Mouse (Mus musculus) MEL (cell line): Measurements from ENCODE around the gene Slc35d1. TPM values are rescaled to one million over a fixed set of nuclear protein-coding genes. Genes with fewer than 3 reads are reported as not detected.

Experiments used
- DNase-seq: peaks from one replicate; pipeline ENCODE4 v3.0.0; 2011; ENCODE audit warnings: low read depth, low spot score
- H3K27ac ChIP-seq: 2 replicates; pipeline ENCODE4 v1.5.1; 2012; ENCODE audit warnings: low read depth, mild to moderate bottlenecking, control low read depth, low read length, moderate library complexity; ENCODE audit not compliant: control insufficient read depth
- H3K27me3 ChIP-seq, 2 experiments: fragments of 150-350 bp in 1 of 2; sonication (generic) in 1 of 2; 2 replicates each; pipeline ENCODE4 v1.6.1; 2012; ENCODE audit warnings: low read length in 2 of 2, mild to moderate bottlenecking in 2 of 2, improper control_type of control experiment in 1 of 2, moderate library complexity in 1 of 2; ENCODE audit not compliant: insufficient read depth in 2 of 2, control insufficient read depth in 1 of 2
- H3K36me3 ChIP-seq, 2 experiments: 2 replicates each; pipeline ENCODE4 v1.6.1; 2012 to 2014; ENCODE audit warnings: low read length in 2 of 2, improper control_type of control experiment in 1 of 2, inconsistent platforms in 1 of 2, mild to moderate bottlenecking in 1 of 2; ENCODE audit not compliant: insufficient read depth in 2 of 2, control insufficient read depth in 1 of 2
- H3K4me1 ChIP-seq, 2 experiments: fragments of 150-350 bp in 1 of 2; sonication (generic) in 1 of 2; 2 replicates each; pipeline ENCODE4 v1.6.1; 2012; ENCODE audit warnings: low read length in 2 of 2, improper control_type of control experiment in 1 of 2, mild to moderate bottlenecking in 1 of 2; ENCODE audit not compliant: insufficient read depth in 2 of 2, control insufficient read depth in 1 of 2
- H3K4me3 ChIP-seq, 2 experiments: fragments of 150-350 bp in 1 of 2; sonication (generic) in 1 of 2; 2 replicates each; pipeline ENCODE4 v1.5.1; 2012; ENCODE audit warnings: low read depth in 2 of 2, low read length in 2 of 2, mild to moderate bottlenecking in 2 of 2, moderate library complexity in 2 of 2, control low read depth in 1 of 2, improper control_type of control experiment in 1 of 2; ENCODE audit not compliant: control insufficient read depth in 1 of 2, insufficient read depth in 1 of 2
- H3K79me2 ChIP-seq: 2 replicates; pipeline ENCODE4 v1.6.1; 2012; ENCODE audit warnings: mild to moderate bottlenecking, low read length, moderate library complexity; ENCODE audit not compliant: control insufficient read depth, poor library complexity, insufficient read depth
- H3K9ac ChIP-seq: 2 replicates; pipeline ENCODE4 v1.6.1; 2012; ENCODE audit warnings: low read depth, mild to moderate bottlenecking, control low read depth, low read length, moderate library complexity; ENCODE audit not compliant: control insufficient read depth, poor library complexity, severe bottlenecking
- H3K9me3 ChIP-seq: fragments of 150-350 bp; sonication (generic); replicated peaks from 2 replicates; pipeline ENCODE4 v1.6.1; 2012; ENCODE audit warnings: mild to moderate bottlenecking, low read length, improper control_type of control experiment, moderate library complexity; ENCODE audit not compliant: insufficient read depth
- BHLHE40 ChIP-seq: IDR thresholded peaks from 2 replicates; pipeline ENCODE4 v1.6.1; 2012; ENCODE audit warnings: low read depth, mild to moderate bottlenecking, inconsistent platforms, low read length, improper control_type of control experiment, borderline replicate concordance
- CHD1 ChIP-seq: IDR thresholded peaks from 2 replicates; pipeline ENCODE4 v1.6.1; 2012; ENCODE audit warnings: low read depth, mild to moderate bottlenecking, inconsistent platforms, low read length, improper control_type of control experiment
- CHD2 ChIP-seq: IDR thresholded peaks from 2 replicates; pipeline ENCODE4 v1.6.1; 2011; ENCODE audit warnings: low read length, improper control_type of control experiment
- CTCF ChIP-seq, 3 experiments: IDR thresholded peaks in 2 of 3; conservative IDR thresholded peaks in 1 of 3; 2 replicates each; pipeline ENCODE4 v1.5.1; 2011 to 2012; ENCODE audit warnings: low read length in 3 of 3, low read depth in 2 of 3, mild to moderate bottlenecking in 2 of 3, improper control_type of control experiment in 1 of 3, inconsistent platforms in 1 of 3, mixed read lengths in 1 of 3, moderate library complexity in 1 of 3; ENCODE audit not compliant: control insufficient read depth in 1 of 3, insufficient read depth in 1 of 3, poor library complexity in 1 of 3, severe bottlenecking in 1 of 3
- E2F4 ChIP-seq: IDR thresholded peaks from 2 replicates; pipeline ENCODE4 v1.6.1; 2011; ENCODE audit warnings: low read depth, low read length, improper control_type of control experiment, borderline replicate concordance
- ELF1 ChIP-seq: IDR thresholded peaks from 2 replicates; pipeline ENCODE4 v1.6.1; 2014; ENCODE audit warnings: low read depth, mild to moderate bottlenecking, inconsistent platforms, low read length, improper control_type of control experiment, moderate library complexity
- EP300 ChIP-seq, 2 experiments: IDR thresholded peaks; 2 replicates each; pipeline ENCODE4 v1.6.1; 2011; ENCODE audit warnings: improper control_type of control experiment in 2 of 2, low read length in 2 of 2, low read depth in 1 of 2, mild to moderate bottlenecking in 1 of 2
- ETS1 ChIP-seq: IDR thresholded peaks from 2 replicates; pipeline ENCODE4 v1.6.1; 2012; ENCODE audit warnings: low read depth, mild to moderate bottlenecking, inconsistent platforms, low read length, improper control_type of control experiment, moderate library complexity
- GABPA ChIP-seq: IDR thresholded peaks from 2 replicates; pipeline ENCODE4 v1.6.1; 2012; ENCODE audit warnings: low read depth, mild to moderate bottlenecking, inconsistent platforms, low read length, improper control_type of control experiment, moderate library complexity
- HCFC1 ChIP-seq: IDR thresholded peaks from 2 replicates; pipeline ENCODE4 v1.6.1; 2012; ENCODE audit warnings: low read depth, mild to moderate bottlenecking, inconsistent platforms, low read length, improper control_type of control experiment, moderate library complexity
- JUND ChIP-seq: IDR thresholded peaks from 2 replicates; pipeline ENCODE4 v1.6.1; 2011; ENCODE audit warnings: low read depth, mild to moderate bottlenecking, improper control_type of control experiment, low read length
- KAT2A ChIP-seq: conservative IDR thresholded peaks from 2 replicates; pipeline ENCODE4 v1.6.1; 2012; ENCODE audit warnings: low read depth, low read length, improper control_type of control experiment, inconsistent platforms
- MEF2A ChIP-seq: IDR thresholded peaks from 2 replicates; pipeline ENCODE4 v1.6.1; 2014; ENCODE audit warnings: low read depth, mild to moderate bottlenecking, inconsistent platforms, low read length, improper control_type of control experiment; ENCODE audit not compliant: poor library complexity, insufficient replicate concordance, severe bottlenecking; ENCODE audit errors: extremely low read depth
- MXI1 ChIP-seq: IDR thresholded peaks from 2 replicates; pipeline ENCODE4 v1.6.1; 2011; ENCODE audit warnings: mild to moderate bottlenecking, low read depth, low read length, improper control_type of control experiment
- MYB ChIP-seq: IDR thresholded peaks from 2 replicates; pipeline ENCODE4 v1.6.1; 2011; ENCODE audit warnings: mild to moderate bottlenecking, low read depth, low read length, improper control_type of control experiment
- NRF1 ChIP-seq: IDR thresholded peaks from 2 replicates; pipeline ENCODE4 v1.6.1; 2014; ENCODE audit warnings: low read depth, mild to moderate bottlenecking, inconsistent platforms, low read length, improper control_type of control experiment, moderate library complexity; ENCODE audit not compliant: poor library complexity, insufficient read depth, severe bottlenecking
- POLR2A ChIP-seq, 2 experiments: IDR thresholded peaks; 2 replicates each; pipeline ENCODE4 v1.6.1; 2011 to 2012; ENCODE audit warnings: low read length in 2 of 2, mild to moderate bottlenecking in 2 of 2, control low read depth in 1 of 2, improper control_type of control experiment in 1 of 2, low read depth in 1 of 2, moderate library complexity in 1 of 2; ENCODE audit not compliant: control insufficient read depth in 1 of 2, insufficient read depth in 1 of 2, poor library complexity in 1 of 2
- POLR2AphosphoS2 ChIP-seq: IDR thresholded peaks from 2 replicates; pipeline ENCODE4 v1.6.1; 2011; ENCODE audit warnings: low read length, improper control_type of control experiment
- POLR2AphosphoS5 ChIP-seq: IDR thresholded peaks from 2 replicates; pipeline ENCODE4 v1.6.1; 2012; ENCODE audit warnings: low read depth, borderline replicate concordance, mild to moderate bottlenecking, inconsistent platforms, low read length, moderate library complexity, mixed read lengths
- RAD21 ChIP-seq: IDR thresholded peaks from 2 replicates; pipeline ENCODE4 v1.6.1; 2011; ENCODE audit warnings: mild to moderate bottlenecking, low read depth, low read length, improper control_type of control experiment
- SIN3A ChIP-seq: IDR thresholded peaks from 2 replicates; pipeline ENCODE4 v1.6.1; 2012; ENCODE audit warnings: low read length, improper control_type of control experiment, inconsistent platforms
- SMC3 ChIP-seq: IDR thresholded peaks from 2 replicates; pipeline ENCODE4 v1.6.1; 2011; ENCODE audit warnings: low read depth, low read length, improper control_type of control experiment
- TAL1 ChIP-seq: IDR thresholded peaks from 2 replicates; pipeline ENCODE4 v1.6.1; 2012; ENCODE audit warnings: mild to moderate bottlenecking, inconsistent platforms, low read length, moderate library complexity, mixed read lengths
- TBP ChIP-seq: IDR thresholded peaks from 2 replicates; pipeline ENCODE4 v1.8.0; 2011; ENCODE audit warnings: low read depth, low read length, improper control_type of control experiment
- TCF12 ChIP-seq: IDR thresholded peaks from 2 replicates; pipeline ENCODE4 v1.6.1; 2014; ENCODE audit warnings: low read depth, mild to moderate bottlenecking, inconsistent platforms, low read length, improper control_type of control experiment, moderate library complexity
- UBTF ChIP-seq: IDR thresholded peaks from 2 replicates; pipeline ENCODE4 v1.6.1; 2012; ENCODE audit warnings: low read depth, mild to moderate bottlenecking, inconsistent platforms, low read length, improper control_type of control experiment, moderate library complexity, borderline replicate concordance; ENCODE audit not compliant: insufficient read depth
- USF1 ChIP-seq: IDR thresholded peaks from 2 replicates; pipeline ENCODE4 v1.6.1; 2014; ENCODE audit warnings: low read depth, mild to moderate bottlenecking, inconsistent platforms, low read length, improper control_type of control experiment, moderate library complexity
- USF2 ChIP-seq, 2 experiments: IDR thresholded peaks; 2 replicates each; pipeline ENCODE4 v1.6.1; 2011 to 2012; ENCODE audit warnings: improper control_type of control experiment in 2 of 2, low read length in 2 of 2, borderline replicate concordance in 1 of 2, inconsistent platforms in 1 of 2, low read depth in 1 of 2, mild to moderate bottlenecking in 1 of 2; ENCODE audit not compliant: insufficient read depth in 1 of 2
- ZC3H11A ChIP-seq: IDR thresholded peaks from 2 replicates; pipeline ENCODE4 v1.6.1; 2012; ENCODE audit warnings: low read depth, mild to moderate bottlenecking, inconsistent platforms, low read length, improper control_type of control experiment
- ZMIZ1 ChIP-seq: IDR thresholded peaks from 2 replicates; pipeline ENCODE4 v1.6.1; 2012; ENCODE audit warnings: low read depth, mild to moderate bottlenecking, inconsistent platforms, low read length, improper control_type of control experiment, moderate library complexity
- polyA plus RNA-seq, 2 experiments: library from polyadenylated mRNA; stranded (reverse) in 1 of 2; unstranded in 1 of 2; fragments of >175 nt in 1 of 2; fragments of >200 nt in 1 of 2; gene quantifications; 2 replicates each; pipeline versions ENCODE4 v1.2.1 to v1.2.4; 2012; ENCODE audit warnings: low replicate concordance in 2 of 2, low read depth in 1 of 2; ENCODE audit not compliant: insufficient read length in 2 of 2, insufficient read depth in 1 of 2, missing spikeins in 1 of 2
- total RNA-seq: library from RNA; depleted of rRNA; stranded (reverse); fragments of 300-350 nt; gene quantifications from 2 replicates; pipeline ENCODE4 v1.2.3, GENCODE M21; 2012

The Slc35d1 gene
- total and polyA plus RNA-seq, 3 experiments = 5.0 to 33.7 (median 10.0) TPM

DNA sequence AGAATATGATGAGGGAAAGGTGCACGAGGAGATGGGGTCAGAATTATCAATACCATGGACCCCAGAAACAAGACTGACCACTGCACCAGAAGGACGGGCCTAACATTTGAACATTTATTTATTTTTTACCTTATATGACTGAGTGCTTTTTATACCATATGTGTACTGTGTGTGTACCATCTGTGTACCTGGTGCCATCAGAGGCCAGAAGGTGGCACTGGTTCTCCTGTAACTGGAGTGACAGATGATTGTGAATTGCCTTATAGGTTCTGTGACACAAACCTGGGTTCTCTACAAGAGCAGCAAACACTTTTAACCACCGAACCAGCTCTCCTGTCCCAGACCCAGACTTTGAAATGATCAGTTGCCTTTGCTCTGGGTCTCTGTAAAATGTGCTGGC lies 43.9 kb upstream of the Slc35d1 start:
- Histone ChIP-seq H3K9ac (no peak overlapping the region), H3K9me3 (no peaks in the 10 kb centered on the region), H3K4me1 (peaks cover 0 to 2% of the 10 kb centered on the region in 2 experiments; a peak in 2 of 4 replicates), H3K27me3 (no peaks in the 10 kb centered on the region; a peak in 1 of 4 replicates), H3K4me3 (no peak overlapping the region), H3K36me3 (peaks cover 0 to 3% of the 10 kb centered on the region in 2 experiments; a peak in 2 of 4 replicates), H3K27ac (no peak overlapping the region), H3K79me2 (no peaks in the 10 kb centered on the region)
- TF ChIP-seq MYB (no peak), SMC3 (peak; percentile 31), RAD21 (peak; percentile 18), CTCF (IDR thresholded peaks at IDR 0.05 in 2 of 3, conservative IDR thresholded peaks at IDR 0.05 in 1 of 3; ENCODE audit: control insufficient read depth in 1 of 3, insufficient read depth in 1 of 3, low read depth in 2 of 3, low read length in 3 of 3, poor library complexity in 1 of 3, severe bottlenecking in 1 of 3) (peak in 2 of 3 experiments; percentile 10 to 33; a peak in 2 of 6 replicates), BHLHE40 (no peak)
- DNase-seq = no peak

DNA sequence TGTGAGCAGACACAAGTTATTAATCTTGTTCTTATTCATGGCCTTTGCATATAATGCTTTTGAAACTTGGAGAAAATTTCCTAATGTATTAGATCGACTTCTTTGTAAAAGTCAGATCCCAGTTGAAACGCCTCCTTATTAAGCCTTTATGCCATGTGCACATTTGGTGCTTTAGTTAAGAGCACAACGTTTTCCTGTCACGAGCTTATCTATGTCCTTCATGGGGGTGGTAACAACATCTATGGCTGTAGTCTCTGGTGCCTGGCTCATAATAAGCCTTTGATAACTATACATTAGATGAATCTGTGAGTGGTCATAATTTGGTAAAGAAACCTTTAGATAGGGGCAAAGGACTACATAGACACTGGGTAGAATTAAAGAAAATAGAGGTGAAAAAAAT lies 38.9 kb upstream of the Slc35d1 start:
- peaks cover 0 to 9% of the 10 kb centered on the region in 2 experiments; a peak in 2 of 4 replicates for H3K36me3 ChIP-seq
- DNase-seq = peak; percentile 58
- no peaks in the 10 kb centered on the region for H3K79me2 ChIP-seq
- H3K27me3 ChIP-seq = no peaks in the 10 kb centered on the region
- peak overlapping the region; percentile 28 for H3K27ac ChIP-seq
- H3K4me3 ChIP-seq = no peak overlapping the region
- peaks cover 1 to 5% of the 10 kb centered on the region in 2 experiments; a peak in 2 of 4 replicates for H3K4me1 ChIP-seq
- H3K9me3 ChIP-seq = no peaks in the 10 kb centered on the region
- H3K9ac ChIP-seq = peak overlapping the region; percentile 14; the same call in 1 of the 2 replicates
- no peak for TF ChIP-seq ETS1
- no peak for TF ChIP-seq JUND
- TF ChIP-seq MYB = no peak
- TF ChIP-seq USF2 (IDR thresholded peaks at IDR 0.05; ENCODE audit: borderline replicate concordance in 1 of 2, insufficient read depth in 1 of 2, low read depth in 1 of 2, low read length in 2 of 2) = no peak
- no peak for TF ChIP-seq GABPA
- peak; percentile 30; the same call in 1 of the 2 replicates for TF ChIP-seq TCF12
- no peak for TF ChIP-seq TBP
- TF ChIP-seq CHD1 = no peak
- TF ChIP-seq BHLHE40 = peak; percentile 39; the same call in 1 of the 2 replicates
- no peak for TF ChIP-seq CTCF (IDR thresholded peaks at IDR 0.05 in 2 of 3, conservative IDR thresholded peaks at IDR 0.05 in 1 of 3; ENCODE audit: control insufficient read depth in 1 of 3, insufficient read depth in 1 of 3, low read depth in 2 of 3, low read length in 3 of 3, poor library complexity in 1 of 3, severe bottlenecking in 1 of 3)
- no peak for TF ChIP-seq UBTF
- TF ChIP-seq KAT2A = no peak
- no peak for TF ChIP-seq ZMIZ1
- no peak for TF ChIP-seq USF1
- no peak for TF ChIP-seq CHD2
- no peak for TF ChIP-seq MEF2A
- no peak for TF ChIP-seq POLR2AphosphoS5
- no peak for TF ChIP-seq POLR2AphosphoS2
- peak; percentile 63 to 75 for TF ChIP-seq EP300 (IDR thresholded peaks at IDR 0.05; ENCODE audit: low read depth in 1 of 2, low read length in 2 of 2)
- TF ChIP-seq MXI1 = peak; percentile 61; the same call in 1 of the 2 replicates
- TF ChIP-seq HCFC1 = no peak
- TF ChIP-seq POLR2A (IDR thresholded peaks at IDR 0.05; ENCODE audit: control insufficient read depth in 1 of 2, insufficient read depth in 1 of 2, low read depth in 1 of 2, low read length in 2 of 2, poor library complexity in 1 of 2) = no peak
- TF ChIP-seq RAD21 = no peak
- TF ChIP-seq ELF1 = no peak
- TF ChIP-seq NRF1 = no peak
- TF ChIP-seq E2F4 = no peak
- TF ChIP-seq TAL1 = no peak
- no peak for TF ChIP-seq SIN3A
- no peak for TF ChIP-seq ZC3H11A
